Mouse (Mus musculus): ENCODE measurements around the gene Rpl36al.

DNA sequence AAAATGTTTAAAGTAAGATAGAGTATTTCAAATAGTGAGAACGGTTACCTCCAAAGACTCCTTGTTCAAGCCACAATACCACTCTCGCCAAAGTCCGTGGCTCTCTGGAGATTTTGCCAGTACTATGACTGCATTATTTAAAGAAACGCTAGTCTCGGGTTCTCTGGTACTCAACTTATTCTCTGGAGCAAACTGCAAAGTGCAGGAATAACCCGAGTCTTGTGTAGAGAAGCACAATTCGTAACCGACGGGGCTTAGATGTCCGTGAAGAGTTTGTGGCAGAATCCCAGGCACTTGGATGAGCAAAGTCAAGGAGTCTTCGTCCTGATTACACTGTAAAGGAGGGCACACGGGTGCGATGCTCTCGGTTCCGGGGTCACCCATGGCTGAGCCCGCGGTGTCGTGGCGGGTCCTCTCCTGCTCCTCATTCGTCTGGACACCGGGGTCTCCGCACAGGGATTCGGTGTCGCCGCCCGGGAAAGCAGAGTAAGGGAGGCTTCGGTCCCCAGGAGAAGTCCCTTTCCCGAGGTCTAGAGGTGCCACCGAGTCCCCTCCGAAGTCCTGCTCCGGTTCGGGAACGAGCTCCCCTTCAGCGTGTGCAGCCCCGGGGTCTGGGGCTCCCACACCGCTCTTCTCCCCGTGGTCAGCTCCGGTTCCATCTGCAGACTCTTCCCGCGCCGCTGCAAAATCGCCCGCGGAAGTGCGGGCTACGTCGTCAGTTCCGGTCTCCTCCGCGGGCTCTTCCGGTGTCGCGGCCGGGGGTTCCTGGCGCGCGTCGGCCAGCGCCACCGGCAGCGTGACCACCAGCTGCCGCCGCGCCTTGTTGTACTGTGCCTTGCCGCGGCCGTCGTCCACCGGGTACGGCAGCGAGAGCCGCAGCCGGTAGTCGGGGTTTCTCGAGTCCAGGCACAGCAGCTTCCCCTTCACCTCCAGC lies 12.8 kb upstream of the Rpl36al start, which contains the start of gene Gm49383:
- no peak for TF ChIP-seq CTCF (IDR thresholded peaks at IDR 0.05; ENCODE audit: low read depth)
- no peak for TF ChIP-seq EP300 (IDR thresholded peaks at IDR 0.05; ENCODE audit: low read depth)
